Mouse (Mus musculus) forebrain, embryonic 15.5 days (tissue): ENCODE measurements around the gene Fbxo46. TPM values are rescaled to one million over a fixed set of nuclear protein-coding genes. Genes with fewer than 3 reads are reported as not detected.
"Not testable (repeated sequence)": the region's sequence is repeated elsewhere in the genome, so short reads cannot be mapped to it uniquely, and the experiment has no call there.

Experiments
- ATAC-seq: fragments of 200-750 bp; cut with Nextera tagmentation; replicated peaks from 2 replicates; pipeline ENCODE4 v1.8.0; 2017; ENCODE audit warnings: mild to moderate bottlenecking, moderate TSS enrichment, moderate library complexity
- H3K27ac ChIP-seq: fragments of 300-500 bp; sonication (generic); replicated peaks from 2 replicates; pipeline ENCODE4 v1.5.1; 2015; ENCODE audit warnings: mild to moderate bottlenecking, inconsistent platforms
- H3K27me3 ChIP-seq: fragments of 300-500 bp; sonication (generic); 2 replicates; pipeline ENCODE4 v1.6.1; 2015; ENCODE audit warnings: inconsistent platforms
- H3K36me3 ChIP-seq: fragments of 300-500 bp; sonication (generic); 2 replicates; pipeline ENCODE4 v1.6.1; 2015; ENCODE audit warnings: mild to moderate bottlenecking, inconsistent platforms
- H3K4me1 ChIP-seq: fragments of 300-500 bp; sonication (generic); 2 replicates; pipeline ENCODE4 v1.6.1; 2015; ENCODE audit warnings: inconsistent platforms
- H3K4me2 ChIP-seq: fragments of 300-500 bp; sonication (generic); replicated peaks from 2 replicates; pipeline ENCODE4 v1.6.1; 2015; ENCODE audit warnings: mild to moderate bottlenecking, inconsistent platforms
- H3K4me3 ChIP-seq: fragments of 300-500 bp; sonication (generic); 2 replicates; pipeline ENCODE4 v1.5.1; 2015; ENCODE audit warnings: mild to moderate bottlenecking, inconsistent platforms
- H3K9ac ChIP-seq: fragments of 300-500 bp; sonication (generic); replicated peaks from 2 replicates; pipeline ENCODE4 v1.6.1; 2015; ENCODE audit warnings: mild to moderate bottlenecking, inconsistent platforms
- H3K9me3 ChIP-seq: fragments of 300-500 bp; sonication (generic); 2 replicates; pipeline ENCODE4 v1.6.1; 2016; ENCODE audit warnings: inconsistent platforms
- WGBS: fragments of 180-500 bp; shearing (Covaris S2); methylation state at CpG from one replicate; pipeline ENCODE4 v1.1.7; 2015; ENCODE audit warnings: mixed read lengths; 5-methylcytosine and 5-hydroxymethylcytosine counted together
- polyA plus RNA-seq: library from polyadenylated mRNA; unstranded; fragments of >200 nt; fragmentation: Nextera tagmentation; extraction: Ambion mirVana; gene quantifications from 2 replicates; pipeline ENCODE4 v1.2.1, GENCODE M21; 2015

Gene Fbxo46
- polyA plus RNA-seq, 1 experiment from 2014 or later = 25.4 TPM

DNA sequence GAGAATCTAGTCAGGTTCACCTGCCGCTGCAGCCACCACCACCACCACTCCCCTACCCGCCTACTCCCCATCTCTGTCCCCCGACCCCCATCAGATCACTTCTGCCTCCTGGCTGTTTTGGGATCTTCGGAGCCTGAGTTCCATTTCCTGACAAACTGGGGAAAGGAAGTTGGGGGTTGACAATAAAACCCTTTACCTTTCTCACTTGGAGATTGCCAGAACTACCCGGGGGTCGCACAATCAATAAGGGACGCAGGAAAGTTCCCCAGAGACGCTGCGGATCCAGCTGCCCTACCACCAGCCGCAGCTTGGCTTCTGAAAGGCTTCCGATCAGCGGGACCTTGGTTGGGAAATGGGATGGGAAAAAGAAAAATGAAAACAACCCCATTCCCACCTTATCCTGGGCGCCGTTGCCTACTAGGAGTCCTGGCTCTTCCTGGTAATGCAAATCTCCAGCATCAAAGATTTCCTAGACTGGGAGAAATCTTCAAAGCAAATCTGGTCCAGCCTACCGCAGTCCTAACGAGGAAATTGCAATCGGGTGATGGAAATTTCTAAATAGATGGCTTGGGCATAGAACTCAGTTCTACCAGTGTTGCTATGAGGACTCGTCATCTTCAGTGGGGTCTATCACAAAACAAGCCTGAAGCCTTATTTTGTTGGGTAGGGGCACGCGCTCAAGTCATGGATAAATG is 28.7 kb downstream of the Fbxo46 start:
- WGBS = 15% methylated on average over 20 of the region's 20 CpGs
- H3K36me3 ChIP-seq = peaks cover 12% of the 10 kb centered on the region
- H3K4me3 ChIP-seq = peak overlapping the region; percentile 64
- peak overlapping the region; percentile 88 for H3K27ac ChIP-seq
- no peaks in the 10 kb centered on the region for H3K27me3 ChIP-seq
- peak overlapping the region; percentile 88 for H3K4me2 ChIP-seq
- H3K9me3 ChIP-seq = no peaks in the 10 kb centered on the region
- ATAC-seq = peak; percentile 1; the same call in 1 of the 2 replicates
- peaks cover 22% of the 10 kb centered on the region for H3K4me1 ChIP-seq
- H3K9ac ChIP-seq = peak overlapping the region; percentile 62

DNA sequence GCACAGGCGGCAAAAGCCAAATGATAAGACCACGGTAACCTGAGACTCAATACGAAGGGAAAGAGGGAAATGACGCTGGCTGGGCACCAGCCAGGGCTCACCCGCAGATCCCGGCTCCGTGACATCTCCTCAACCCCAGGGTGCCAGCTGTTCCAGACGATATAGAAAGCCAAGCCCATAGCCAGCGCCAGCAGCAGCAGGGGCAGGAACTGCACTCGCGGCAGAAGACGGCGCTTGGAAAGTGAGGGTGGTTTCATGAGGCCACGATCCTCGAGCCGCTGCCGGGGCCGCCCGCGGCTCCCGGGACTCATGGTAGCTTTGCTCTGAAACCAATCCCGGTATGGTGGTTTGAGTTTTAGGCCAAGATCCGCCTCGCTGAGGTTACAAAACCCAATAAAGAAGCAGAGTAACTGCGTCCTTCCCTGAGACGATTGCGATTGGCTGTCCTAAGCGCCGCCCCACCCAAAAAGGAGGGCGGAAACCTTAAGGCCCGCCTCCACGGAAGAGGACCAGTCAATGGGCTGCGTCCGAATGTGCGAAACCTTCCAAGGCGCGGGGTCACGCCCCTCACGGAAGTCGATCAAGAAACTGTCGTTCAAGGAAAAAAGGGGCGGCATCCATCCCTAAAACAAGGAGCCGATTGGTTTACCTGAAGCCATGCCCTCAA is 29.3 kb downstream of the Fbxo46 start, which contains the start of gene Qpctl:
TSS of gene Qpctl (minus strand) at position 417 of the 667 bp plus-strand sequence.
- peak within 1 kb of the TSS; percentile 88 for H3K27ac ChIP-seq
- ATAC-seq = peak; percentile 98
- H3K4me2 ChIP-seq = peak within 1 kb of the TSS; percentile 88
- H3K36me3 ChIP-seq = peaks cover 19% of the 10 kb centered on the region
- no peaks in the 10 kb centered on the region for H3K9me3 ChIP-seq
- H3K9ac ChIP-seq = peak within 1 kb of the TSS; percentile 71
- H3K4me3 ChIP-seq = peak within 1 kb of the TSS; percentile 64
- H3K27me3 ChIP-seq = no peaks in the 10 kb centered on the region
- under 1% methylated on average over 43 of the region's 43 CpGs for WGBS
- peaks cover 22% of the 10 kb centered on the region for H3K4me1 ChIP-seq

DNA sequence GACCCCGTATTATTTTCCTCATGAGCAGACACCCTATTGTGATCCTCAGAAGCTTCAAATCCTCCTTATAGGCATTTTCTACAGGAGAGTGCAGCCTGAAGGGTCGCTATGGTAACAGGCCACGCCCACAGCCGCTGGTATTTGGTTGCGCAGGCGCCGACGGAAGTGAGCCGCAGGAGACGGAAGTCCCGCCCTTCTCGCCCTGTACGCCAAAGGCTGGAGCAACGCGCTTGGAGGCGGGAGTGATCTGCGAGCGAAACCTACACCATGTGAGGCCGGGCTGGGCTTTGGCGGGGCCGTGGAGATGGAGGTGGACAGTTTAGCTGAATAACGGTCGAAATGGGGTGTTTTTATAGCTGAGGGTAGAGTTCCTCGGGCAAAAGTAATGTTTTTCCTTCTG is 30.0 kb downstream of the Fbxo46 start, which contains the start of gene Snrpd2:
TSS of gene Snrpd2 (plus strand) at position 97 of the 400 bp plus-strand sequence.
- H3K4me2 ChIP-seq = peak within 1 kb of the TSS; percentile 88
- ATAC-seq = peak; percentile 91
- WGBS = under 1% methylated on average over 24 of the region's 24 CpGs
- H3K4me1 ChIP-seq = peaks cover 22% of the 10 kb centered on the region
- no peaks in the 10 kb centered on the region for H3K27me3 ChIP-seq
- peak within 1 kb of the TSS; percentile 88 for H3K27ac ChIP-seq
- H3K4me3 ChIP-seq = peak within 1 kb of the TSS; percentile 64
- H3K36me3 ChIP-seq = peaks cover 22% of the 10 kb centered on the region
- H3K9ac ChIP-seq = peak within 1 kb of the TSS; percentile 71
- no peaks in the 10 kb centered on the region for H3K9me3 ChIP-seq

DNA sequence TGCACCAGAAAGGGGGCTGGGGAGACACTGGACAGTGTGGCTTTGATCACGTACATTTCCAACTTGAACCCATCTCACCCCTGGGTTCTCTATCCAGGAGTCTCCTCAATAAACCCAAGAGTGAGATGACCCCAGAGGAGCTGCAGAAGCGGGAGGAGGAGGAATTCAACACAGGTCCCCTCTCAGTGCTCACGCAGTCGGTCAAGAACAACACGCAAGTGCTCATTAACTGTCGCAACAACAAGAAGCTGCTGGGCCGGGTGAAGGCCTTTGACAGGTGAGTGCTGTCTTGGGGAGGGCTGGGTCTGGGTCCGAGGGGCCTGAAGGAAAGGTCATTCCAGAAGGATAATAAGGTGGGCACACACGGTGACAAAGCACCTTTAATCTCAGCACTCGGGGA is 31.5 kb downstream of the Fbxo46 start:
- ATAC-seq, H3K27ac ChIP-seq, H3K27me3 ChIP-seq, H3K9ac ChIP-seq, H3K9me3 ChIP-seq: not testable (repeated sequence)
- Histone ChIP-seq H3K4me1 (peaks cover 22% of the 10 kb centered on the region), H3K36me3 (peaks cover 22% of the 10 kb centered on the region), H3K4me2 (0 out of 2 replicates have a peak overlapping the region, but pooled peaks have one; percentile 88), H3K4me3 (0 out of 2 replicates have a peak overlapping the region, but pooled peaks have one; percentile 64)
- 90% methylated on average over 10 of the region's 10 CpGs for WGBS

DNA sequence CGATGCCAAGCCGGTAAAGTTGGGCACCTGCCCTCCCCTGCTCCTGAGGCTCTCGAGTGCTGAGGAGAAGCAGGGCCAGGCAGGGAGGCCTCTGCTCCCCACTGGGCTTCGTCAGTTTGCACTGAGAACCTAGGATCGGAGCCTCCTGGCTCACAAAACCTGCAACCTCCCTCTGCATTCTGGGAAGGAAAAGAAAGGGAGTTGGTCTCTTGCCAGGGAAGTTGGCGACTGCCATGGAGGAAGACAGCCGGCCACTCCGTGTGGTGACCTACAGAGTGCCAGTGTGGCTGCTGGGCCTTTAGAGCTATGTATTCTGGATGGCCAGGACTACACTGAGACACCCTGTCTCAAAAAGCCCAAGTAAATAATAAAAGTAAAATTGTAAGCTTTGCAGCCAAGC is 35.1 kb downstream of the Fbxo46 start:
- Histone ChIP-seq H3K27ac (no peak overlapping the region), H3K4me3 (no peak overlapping the region)
- 65% methylated on average over 8 of the region's 8 CpGs for WGBS

DNA sequence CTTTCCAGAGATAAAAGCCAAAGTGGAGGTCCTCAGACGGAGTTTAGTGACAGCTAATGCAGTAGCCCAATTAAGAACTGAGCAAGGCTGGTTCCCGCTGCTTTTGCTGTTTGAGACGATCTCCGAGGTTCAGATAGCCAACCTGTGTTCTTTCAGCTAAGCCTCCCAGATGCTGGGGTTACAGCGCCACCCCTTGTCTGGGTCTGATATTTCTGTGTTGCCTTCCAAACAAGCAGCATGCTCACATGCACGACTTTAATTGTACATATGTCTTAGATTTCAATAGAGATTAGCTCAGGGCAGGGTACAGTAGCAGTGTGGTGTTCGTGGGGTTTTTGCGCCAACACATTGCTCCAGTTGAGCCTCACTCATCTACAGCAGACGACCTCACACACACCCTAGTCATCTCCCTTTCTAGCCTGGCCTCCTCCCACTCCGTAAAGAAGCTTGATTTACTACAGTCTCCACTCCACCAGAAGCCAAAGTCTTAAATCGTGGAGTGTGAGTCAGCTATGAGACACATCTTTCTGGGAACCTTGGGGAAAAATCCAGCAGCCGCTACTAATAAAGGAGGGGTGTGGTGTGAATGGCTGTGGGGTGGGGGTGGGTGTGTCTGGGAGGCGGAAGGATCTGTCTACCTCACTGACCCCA is 36.3 kb downstream of the Fbxo46 start:
- H3K36me3 ChIP-seq = peaks cover 22% of the 10 kb centered on the region
- no peak overlapping the region for H3K4me2 ChIP-seq
- peaks cover 5% of the 10 kb centered on the region; the same call in 1 of the 2 replicates for H3K27me3 ChIP-seq
- no peak for ATAC-seq
- H3K27ac ChIP-seq = no peak overlapping the region
- no peak overlapping the region for H3K4me3 ChIP-seq
- H3K9me3 ChIP-seq = no peaks in the 10 kb centered on the region
- peaks cover 36% of the 10 kb centered on the region for H3K4me1 ChIP-seq
- H3K9ac ChIP-seq = no peak overlapping the region
- WGBS = 50% methylated on average over 13 of the region's 13 CpGs

More for the DNA sequence above, 35.1 kb downstream of the Fbxo46 start:
- Histone ChIP-seq H3K4me2 (no peak overlapping the region), H3K36me3 (peaks cover 22% of the 10 kb centered on the region), H3K9me3 (no peaks in the 10 kb centered on the region), H3K9ac (no peak overlapping the region), H3K27me3 (peaks cover 5% of the 10 kb centered on the region; the same call in 1 of the 2 replicates), H3K4me1 (peaks cover 38% of the 10 kb centered on the region)
- no peak for ATAC-seq

DNA sequence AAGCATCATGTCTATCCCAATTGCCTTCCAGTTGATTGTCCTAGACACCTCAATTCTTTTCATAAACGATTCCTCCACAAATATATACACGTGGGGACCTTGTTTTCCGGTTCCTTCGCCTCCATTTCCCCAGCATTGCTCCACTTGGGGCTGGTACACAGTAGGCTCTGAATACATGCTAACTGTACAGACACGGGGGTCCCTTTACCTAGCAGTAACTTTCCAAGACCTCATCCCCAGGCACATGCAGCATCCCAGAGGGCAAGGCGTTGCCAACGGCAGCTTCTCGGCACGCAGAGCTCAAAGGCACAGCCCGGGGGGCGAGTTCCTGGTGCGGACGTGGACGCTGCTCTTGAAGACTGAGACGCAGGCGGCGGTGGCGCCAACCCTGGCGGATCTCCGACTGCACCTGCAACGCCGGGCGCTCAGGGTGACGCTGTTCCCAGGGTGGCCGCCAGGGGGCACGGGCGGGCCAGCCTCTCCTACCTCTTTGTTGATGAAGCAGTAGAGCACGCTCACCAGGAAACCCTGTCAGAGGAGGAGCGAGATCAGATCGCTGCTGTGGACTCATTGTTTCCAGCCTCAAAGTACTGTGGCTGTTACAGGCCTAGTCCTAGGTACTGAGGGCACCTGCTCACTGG is 37.6 kb downstream of the Fbxo46 start:
- peaks cover 16% of the 10 kb centered on the region for H3K36me3 ChIP-seq
- peak overlapping the region; percentile 24 for H3K4me3 ChIP-seq
- peak overlapping the region; percentile 44 for H3K4me2 ChIP-seq
- ATAC-seq = peak; percentile 80
- H3K9ac ChIP-seq = peak overlapping the region; percentile 46
- WGBS = 3% methylated on average over 30 of the region's 30 CpGs
- peaks cover 5% of the 10 kb centered on the region; the same call in 1 of the 2 replicates for H3K27me3 ChIP-seq
- peak overlapping the region; percentile 90 for H3K27ac ChIP-seq
- H3K4me1 ChIP-seq = peaks cover 33% of the 10 kb centered on the region
- no peaks in the 10 kb centered on the region for H3K9me3 ChIP-seq

DNA sequence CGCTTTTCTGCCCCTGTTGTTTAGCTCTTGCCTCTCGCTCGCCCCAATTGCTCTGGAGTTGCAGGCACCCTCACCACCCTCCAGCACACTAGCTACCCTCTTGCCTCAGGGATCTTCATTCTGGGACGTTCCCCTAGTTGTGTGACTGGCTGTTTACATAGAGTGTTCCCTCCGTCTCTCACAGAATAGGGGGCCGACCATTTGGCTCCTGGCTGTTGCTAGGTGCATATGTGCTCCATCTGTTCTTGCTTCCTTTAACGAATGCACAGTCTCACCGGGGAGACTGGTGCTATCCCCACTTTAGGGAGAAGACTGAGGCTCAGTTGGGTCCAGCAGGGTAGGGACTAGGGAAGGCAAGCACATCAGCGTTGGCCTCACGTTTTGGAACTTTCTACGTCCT is 38.9 kb downstream of the Fbxo46 start:
- Histone ChIP-seq H3K36me3 (peaks cover 6% of the 10 kb centered on the region), H3K4me2 (no peak overlapping the region), H3K4me3 (no peak overlapping the region), H3K4me1 (peaks cover 33% of the 10 kb centered on the region), H3K9ac (no peak overlapping the region), H3K27ac (peak overlapping the region; percentile 90), H3K9me3 (no peaks in the 10 kb centered on the region), H3K27me3 (peaks cover 5% of the 10 kb centered on the region; the same call in 1 of the 2 replicates)
- 0 out of 2 replicates have a peak, but pooled peaks have one; percentile 17 for ATAC-seq
- WGBS = 58% methylated on average over 11 of the region's 11 CpGs

DNA sequence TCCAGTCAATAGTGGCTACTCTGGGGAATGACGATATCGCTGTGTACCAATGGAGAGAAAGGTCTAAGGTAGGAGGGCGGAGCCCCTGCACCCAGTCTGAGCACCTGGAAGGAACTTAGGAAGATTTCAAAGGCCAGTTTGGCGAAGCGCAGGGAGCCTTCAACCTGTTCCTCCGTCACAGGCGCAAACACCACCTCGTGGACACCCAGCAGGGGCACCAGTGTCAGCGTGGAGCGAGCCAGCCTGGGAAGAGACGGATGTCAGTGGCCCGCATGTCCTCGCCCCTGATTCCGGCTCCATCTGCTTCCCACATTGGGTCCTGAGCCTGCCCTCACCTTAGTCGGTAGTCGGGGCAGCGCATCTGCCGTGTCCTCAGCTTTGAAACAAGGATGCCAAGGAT is 39.8 kb downstream of the Fbxo46 start:
- 14% methylated on average over 18 of the region's 18 CpGs for WGBS
- Histone ChIP-seq H3K4me3 (peak overlapping the region; percentile 36; the same call in 1 of the 2 replicates), H3K27ac (0 out of 2 replicates have a peak overlapping the region, but pooled peaks have one; percentile 90), H3K9me3 (no peaks in the 10 kb centered on the region), H3K9ac (peak overlapping the region; percentile 27; the same call in 1 of the 2 replicates), H3K4me2 (peak overlapping the region; percentile 58), H3K4me1 (peaks cover 41% of the 10 kb centered on the region), H3K27me3 (peaks cover 5% of the 10 kb centered on the region; the same call in 1 of the 2 replicates), H3K36me3 (no peaks in the 10 kb centered on the region)
- no peak for ATAC-seq

DNA sequence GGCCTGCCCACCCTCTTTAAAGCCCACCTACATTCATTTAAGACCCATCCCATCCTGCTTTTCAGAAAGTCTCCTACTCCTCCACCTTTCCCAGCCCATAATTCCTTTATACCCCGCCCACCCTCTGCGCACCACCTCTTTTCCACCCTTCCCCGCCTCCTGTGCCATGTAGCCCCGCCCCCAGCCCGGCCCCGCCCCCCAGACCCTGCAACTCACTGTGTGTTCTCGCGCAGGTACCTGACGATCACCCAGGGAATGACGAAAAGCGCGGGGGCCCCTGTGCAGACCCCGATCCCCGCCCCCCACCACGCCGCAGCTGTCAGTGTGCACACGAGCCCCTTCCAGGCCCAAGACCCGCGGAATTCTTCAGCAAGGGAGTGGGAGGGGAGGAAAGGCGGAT is 40.5 kb downstream of the Fbxo46 start:
- 0 out of 2 replicates have a peak overlapping the region, but pooled peaks have one; percentile 16 for H3K9ac ChIP-seq
- H3K4me1 ChIP-seq = peaks cover 48% of the 10 kb centered on the region
- no peaks in the 10 kb centered on the region for H3K9me3 ChIP-seq
- H3K4me2 ChIP-seq = peak overlapping the region; percentile 58
- H3K27me3 ChIP-seq = peaks cover 9% of the 10 kb centered on the region; the same call in 1 of the 2 replicates
- no peak for ATAC-seq
- peak overlapping the region; percentile 36 for H3K4me3 ChIP-seq
- 2% methylated on average over 20 of the region's 20 CpGs for WGBS
- H3K36me3 ChIP-seq = no peaks in the 10 kb centered on the region
- no peak overlapping the region for H3K27ac ChIP-seq

DNA sequence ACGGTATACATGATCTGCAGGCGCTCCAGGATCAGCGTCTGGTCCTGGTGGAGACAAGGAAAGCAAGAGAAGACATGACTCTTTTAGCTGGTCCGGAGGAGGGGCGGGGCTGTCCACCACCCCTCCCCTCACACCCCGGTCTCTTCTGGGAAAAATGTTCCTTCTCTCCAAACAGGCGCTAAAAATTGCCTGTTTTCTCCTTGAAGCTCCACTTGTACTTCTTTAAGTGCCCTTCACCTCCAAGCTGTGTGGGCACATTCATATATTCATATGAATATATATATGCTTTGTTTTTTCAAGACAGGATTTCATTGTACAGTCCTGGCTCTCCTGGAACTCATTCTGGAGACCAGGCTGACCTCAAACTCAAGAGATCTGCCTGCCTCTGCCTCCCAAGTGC is 43.3 kb downstream of the Fbxo46 start:
- Histone ChIP-seq H3K4me3 (no peak overlapping the region), H3K9me3 (no peaks in the 10 kb centered on the region), H3K36me3 (no peaks in the 10 kb centered on the region), H3K27ac (no peak overlapping the region), H3K9ac (no peak overlapping the region), H3K4me2 (no peak overlapping the region), H3K27me3 (peaks cover 11% of the 10 kb centered on the region; the same call in 1 of the 2 replicates), H3K4me1 (peaks cover 51% of the 10 kb centered on the region)
- 92% methylated on average over 7 of the region's 7 CpGs for WGBS
- ATAC-seq = no peak
